ENCODE assay signal across 8 mouse cellular contexts in genomic region chr7:29212199-29212765, GRCm38 (mm10). TPM values are rescaled to one million over a fixed set of nuclear protein-coding genes. Genes with fewer than 3 reads are reported as not detected.
DNase-seq lines count a peak whose midpoint lies in the region; ATAC-seq and TF ChIP-seq lines count a peak whose summit lies in the region.

No protein-coding gene starts in this region.

- no peak for TF ChIP-seq CTCF in gastrocnemius, adult 2 months (IDR thresholded peaks at IDR 0.05)

- H3K27me3 ChIP-seq in intestine, embryonic 16.5 days (replicated peaks; ENCODE audit: control insufficient read depth, insufficient read depth, low read length), result no peaks in the 10 kb centered on the region

- 22% methylated on average over 26 of the region's 26 CpGs for WGBS in intestine, embryonic 16.5 days

- H3K4me3 ChIP-seq in gastrocnemius, adult 2 months, result peak overlapping the region; percentile 79
- peak overlapping the region; percentile 51 for H3K4me3 ChIP-seq in intestine, embryonic 16.5 days (ENCODE audit: low read length)

- peak overlapping the region; percentile 90 for H3K27ac ChIP-seq in gastrocnemius, adult 2 months
- no peak overlapping the region for H3K27ac ChIP-seq in intestine, embryonic 16.5 days (ENCODE audit: low read length)

- peak overlapping the region; percentile 63; the same call in 1 of the 2 replicates for H3K9ac ChIP-seq in intestine, embryonic 16.5 days (ENCODE audit: low read depth, low read length)

- H3K4me2 ChIP-seq in intestine, embryonic 16.5 days (ENCODE audit: low read depth, low read length), result peak overlapping the region; percentile 66

- H3K9me3 ChIP-seq in intestine, embryonic 16.5 days (ENCODE audit: control insufficient read depth, low read length), result no peaks in the 10 kb centered on the region

- H3K36me3 ChIP-seq in intestine, embryonic 16.5 days (ENCODE audit: control insufficient read depth, insufficient read depth, low read length), result no peaks in the 10 kb centered on the region

- intact Hi-C loops in gastrocnemius, adult 2 months (cut with DNase I), result loop anchor here (2.0 kb wide), 1 partner anchor 17 kb away; no protein-coding TSS in a partner anchor

- peak; percentile 28 for DNase-seq in gastrocnemius, adult 2 months
- no peak for DNase-seq in gastrocnemius, postnatal 10 days
- DNase-seq in c-Kit-positive CD71-positive TER-119-negative erythroid progenitor cells, embryonic 14.5 days (ENCODE audit: low read depth), result peak; percentile 34
- peak; percentile 7 for DNase-seq in lung, postnatal 25 days (ENCODE audit: low spot score)
- no peak for DNase-seq in layer of hippocampus, postnatal 10 days (ENCODE audit: low spot score in 2 of 2)
- DNase-seq in right cerebral cortex, adult 2 months (ENCODE audit: low spot score in 2 of 2), result no peak
- no peak for DNase-seq in spleen, postnatal 4 days (ENCODE audit: low spot score in 2 of 2)

- peaks cover 11% of the 10 kb centered on the region for H3K4me1 ChIP-seq in intestine, embryonic 16.5 days (ENCODE audit: control insufficient read depth, insufficient read depth, low read length)

- no peak for ATAC-seq in intestine, embryonic 16.5 days

RNA-seq across cellular contexts. Expression of gene Catsperg1, which starts 1.6 kb away (rescaled TPM):
- under 1 TPM; 0.08 to 0.23 TPM for total RNA-seq in gastrocnemius, adult 2 months (2021)
- total RNA-seq in gastrocnemius, postnatal 10 days (2021), result under 1 TPM; 0.16 to 0.56 TPM
- polyA plus RNA-seq in intestine, embryonic 16.5 days (2015; fragmentation: Nextera tagmentation; extraction: Ambion mirVana), result 0.42 and 0.92 TPM in 2 replicates
- 1 to 10 TPM; 2.5 to 2.9 TPM for total RNA-seq in layer of hippocampus, postnatal 10 days (2021)

RNA-seq across cellular contexts. Expression of gene Kcnk6, which starts 20.0 kb away (rescaled TPM):
- total RNA-seq in gastrocnemius, adult 2 months (2021), result 1 to 10 TPM in 1 of 2 experiments, under 1 TPM in 1; 0.61 to 1.4 TPM
- total RNA-seq in gastrocnemius, postnatal 10 days (2021), result 1 to 10 TPM; 2.9 to 5.0 TPM
- 2.5 TPM in 2 replicates for polyA plus RNA-seq in intestine, embryonic 16.5 days (2015; fragmentation: Nextera tagmentation; extraction: Ambion mirVana)
- total RNA-seq in layer of hippocampus, postnatal 10 days (2021), result 1 to 10 TPM; 2.9 to 3.5 TPM

RNA-seq across cellular contexts. Expression of gene Yif1b, which starts 25.8 kb away (rescaled TPM):
- total RNA-seq in gastrocnemius, adult 2 months (2021), result 10 to 100 TPM; 35.9 to 46.6 TPM
- 10 to 100 TPM; 48.8 to 50.6 TPM for total RNA-seq in gastrocnemius, postnatal 10 days (2021)
- 83.1 and 83.7 TPM in 2 replicates for polyA plus RNA-seq in intestine, embryonic 16.5 days (2015; fragmentation: Nextera tagmentation; extraction: Ambion mirVana)
- 10 to 100 TPM; 42.8 to 47.8 TPM for total RNA-seq in layer of hippocampus, postnatal 10 days (2021)

RNA-seq across cellular contexts. Expression of gene Psmd8, which starts 31.8 kb away (rescaled TPM):
- 100 to 1,000 TPM; 142 to 228 TPM for total RNA-seq in gastrocnemius, adult 2 months (2021)
- 100 to 1,000 TPM; 184 to 185 TPM for total RNA-seq in gastrocnemius, postnatal 10 days (2021)
- polyA plus RNA-seq in intestine, embryonic 16.5 days (2015; fragmentation: Nextera tagmentation; extraction: Ambion mirVana), result 228 and 241 TPM in 2 replicates
- total RNA-seq in layer of hippocampus, postnatal 10 days (2021), result 100 to 1,000 TPM; 176 to 182 TPM

RNA-seq across cellular contexts. Expression of gene 2200002D01Rik, which starts 36.0 kb away (rescaled TPM):
- under 1 TPM; 0.64 to 0.81 TPM for total RNA-seq in gastrocnemius, adult 2 months (2021)
- total RNA-seq in gastrocnemius, postnatal 10 days (2021), result 1 to 10 TPM in 1 of 2 experiments, under 1 TPM in 1; 0.72 to 1.3 TPM
- 261 and 264 TPM in 2 replicates for polyA plus RNA-seq in intestine, embryonic 16.5 days (2015; fragmentation: Nextera tagmentation; extraction: Ambion mirVana)
- total RNA-seq in layer of hippocampus, postnatal 10 days (2021), result under 1 TPM in 1 of 2 experiments, not detected in 1; 0.29 TPM

Comparison
In these comparisons a context has a peak if more than half of its experiments do, and no peak if none do; other contexts are left out.
1. DNase-seq: peak in gastrocnemius, adult 2 months (single experiment), c-Kit-positive CD71-positive TER-119-negative erythroid progenitor cells, embryonic 14.5 days (single experiment) and lung, postnatal 25 days (single experiment); none in gastrocnemius, postnatal 10 days (single experiment), layer of hippocampus, postnatal 10 days (0 of 2), right cerebral cortex, adult 2 months (0 of 2) and spleen, postnatal 4 days (0 of 2).